Mouse (Mus musculus) erythroblast, embryonic 14.5 days (primary cell): ENCODE data around the gene Ahsg.

Source experiments
- GATA1 ChIP-seq: IDR thresholded peaks from 2 replicates; pipeline ENCODE4 v1.6.1; 2012; ENCODE audit warnings: low read length, inconsistent platforms, mixed read lengths
- TAL1 ChIP-seq: IDR thresholded peaks from 3 replicates; pipeline ENCODE4 v1.6.1; 2012; ENCODE audit warnings: low read length, inconsistent platforms, mixed read lengths

- TF ChIP-seq TAL1 (no peak), GATA1 (no peak)
Observed at GRCm38 (mm10) chr16:22844834-22845233, 46.2 kb upstream of the Ahsg start.
